Mouse (Mus musculus): ENCODE results near the gene Cacna2d1. TPM values are rescaled to one million over a fixed set of nuclear protein-coding genes. Genes with fewer than 3 reads are reported as not detected.
A peak's percentile ranks its signal among the peaks of the same experiment; 100 is the strongest.

Gene Cacna2d1
- polyA plus RNA-seq, 1 experiment from 2014 or later, result 24.1 TPM

DNA sequence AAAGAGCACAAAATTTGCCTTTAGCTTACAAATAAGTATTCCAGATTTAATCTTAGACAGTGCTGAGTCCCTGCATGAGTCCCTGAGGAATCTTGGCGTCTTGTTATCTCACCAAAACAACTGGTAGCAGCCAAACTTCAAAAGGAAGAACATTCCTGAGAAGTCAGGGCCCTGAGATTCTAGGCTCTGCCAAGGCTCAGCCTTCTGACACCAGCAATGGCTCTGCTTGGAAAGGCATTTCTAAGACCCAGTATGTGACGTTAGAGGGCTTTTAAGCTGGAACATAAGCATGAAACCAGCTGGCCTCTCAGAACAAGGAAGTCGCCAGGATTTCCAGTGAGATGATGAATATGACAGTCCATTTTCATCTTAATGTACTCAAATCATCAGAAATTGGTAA is 253.4 kb downstream of the Cacna2d1 start:
- H3K27me3 ChIP-seq (ENCODE audit: control insufficient read depth, insufficient read depth, low read length), result no peaks in the 10 kb centered on the region
- no peaks in the 10 kb centered on the region for H3K36me3 ChIP-seq (ENCODE audit: control insufficient read depth, insufficient read depth, low read length)
- H3K27ac ChIP-seq (ENCODE audit: low read depth, low read length), result no peak overlapping the region
- 45% methylated on average over 3 of the region's 3 CpGs for WGBS
- no peaks in the 10 kb centered on the region for H3K4me1 ChIP-seq (ENCODE audit: control insufficient read depth, insufficient read depth, low read length)
- no peak overlapping the region for H3K4me3 ChIP-seq (ENCODE audit: low read length)
- ATAC-seq (ENCODE audit: low FRiP score, low TSS enrichment), result no peak
- no peak overlapping the region for H3K9ac ChIP-seq (ENCODE audit: low read depth, low read length)
- H3K4me2 ChIP-seq (replicated peaks; ENCODE audit: low read depth, low read length), result no peak overlapping the region
- H3K9me3 ChIP-seq (ENCODE audit: control insufficient read depth, low read length), result no peaks in the 10 kb centered on the region

DNA sequence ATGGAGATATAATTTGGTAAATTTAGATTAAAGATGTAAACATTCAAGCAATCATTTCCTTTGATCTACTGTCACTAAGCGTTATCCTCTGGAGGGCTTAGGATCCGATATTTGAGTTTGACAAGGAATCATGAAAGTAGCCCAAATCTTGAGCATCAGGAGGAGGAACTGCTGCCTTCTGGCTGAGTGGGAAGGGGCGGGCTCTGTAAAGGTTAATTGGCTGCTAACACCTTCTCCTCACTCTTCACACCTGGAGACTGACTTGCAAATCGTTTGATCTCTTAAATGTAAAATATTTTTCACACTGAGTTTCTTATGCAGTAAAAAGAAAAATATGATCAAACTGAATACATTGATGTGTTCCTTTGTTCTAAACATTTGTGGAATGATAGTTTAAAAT is 255.4 kb downstream of the Cacna2d1 start:
- 49% methylated on average over 4 of the region's 4 CpGs for WGBS
- H3K27ac ChIP-seq (ENCODE audit: low read depth, low read length), result no peak overlapping the region
- no peak for ATAC-seq (ENCODE audit: low FRiP score, low TSS enrichment)

DNA sequence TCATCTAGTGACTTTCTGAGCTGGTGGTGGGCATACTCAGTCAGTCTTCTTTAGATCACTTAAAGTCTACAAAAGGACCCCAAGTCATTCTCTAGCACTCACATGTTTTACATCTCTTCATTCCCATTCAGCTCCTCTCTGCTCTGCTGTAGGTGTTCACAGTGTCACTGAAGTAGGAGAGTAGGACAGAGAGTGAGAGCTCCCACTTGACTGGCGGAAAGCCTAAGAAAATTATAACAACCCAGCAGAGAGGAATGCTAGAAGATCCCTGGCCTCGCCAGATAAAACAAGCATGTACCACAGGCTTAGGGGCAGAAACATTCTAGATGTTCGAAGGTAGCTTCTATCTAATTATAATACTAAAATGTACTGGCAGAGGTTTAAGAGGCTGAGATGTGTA is 256.7 kb downstream of the Cacna2d1 start:
- no peak overlapping the region for H3K4me2 ChIP-seq (replicated peaks; ENCODE audit: low read depth, low read length)
- H3K27me3 ChIP-seq (ENCODE audit: control insufficient read depth, insufficient read depth, low read length), result no peaks in the 10 kb centered on the region
- H3K4me3 ChIP-seq (ENCODE audit: low read length), result no peak overlapping the region
- no peak overlapping the region for H3K27ac ChIP-seq (ENCODE audit: low read depth, low read length)
- WGBS, result 92% methylated on average over 3 of the region's 3 CpGs
- H3K9ac ChIP-seq (ENCODE audit: low read depth, low read length), result no peak overlapping the region
- no peaks in the 10 kb centered on the region for H3K4me1 ChIP-seq (ENCODE audit: control insufficient read depth, insufficient read depth, low read length)
- H3K9me3 ChIP-seq (ENCODE audit: control insufficient read depth, low read length), result no peaks in the 10 kb centered on the region
- H3K36me3 ChIP-seq (ENCODE audit: control insufficient read depth, insufficient read depth, low read length), result no peaks in the 10 kb centered on the region; the same call in 1 of the 2 replicates
- ATAC-seq (ENCODE audit: low FRiP score, low TSS enrichment), result no peak

More for the DNA sequence above, 255.4 kb downstream of the Cacna2d1 start:
- no peaks in the 10 kb centered on the region for H3K9me3 ChIP-seq (ENCODE audit: control insufficient read depth, low read length)
- H3K36me3 ChIP-seq (ENCODE audit: control insufficient read depth, insufficient read depth, low read length), result no peaks in the 10 kb centered on the region
- H3K4me3 ChIP-seq (ENCODE audit: low read length), result no peak overlapping the region
- H3K9ac ChIP-seq (ENCODE audit: low read depth, low read length), result no peak overlapping the region
- H3K4me2 ChIP-seq (replicated peaks; ENCODE audit: low read depth, low read length), result no peak overlapping the region
- no peaks in the 10 kb centered on the region for H3K4me1 ChIP-seq (ENCODE audit: control insufficient read depth, insufficient read depth, low read length)
- H3K27me3 ChIP-seq (ENCODE audit: control insufficient read depth, insufficient read depth, low read length), result no peaks in the 10 kb centered on the region

DNA sequence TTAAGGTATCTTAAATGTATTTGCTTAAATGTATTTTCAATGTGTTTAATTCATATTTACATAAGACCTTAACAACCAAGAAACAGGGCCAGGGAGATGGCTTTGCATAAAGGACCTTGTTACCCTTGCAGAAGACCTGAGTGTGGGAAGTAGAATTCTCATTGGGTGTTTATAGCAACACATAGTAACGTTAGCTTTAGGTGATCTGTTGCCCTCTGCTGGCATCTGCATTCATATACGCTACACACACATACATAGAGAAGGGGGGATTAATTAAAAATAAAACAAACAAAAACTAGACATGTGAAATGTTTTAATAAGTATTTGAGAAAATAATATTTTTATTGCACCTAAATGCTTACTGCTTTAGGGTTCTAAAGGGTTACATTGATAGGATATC is 265.3 kb downstream of the Cacna2d1 start:
- Histone ChIP-seq H3K4me3 (ENCODE audit: low read length) (no peak overlapping the region), H3K9me3 (ENCODE audit: control insufficient read depth, low read length) (no peaks in the 10 kb centered on the region), H3K9ac (ENCODE audit: low read depth, low read length) (no peak overlapping the region), H3K36me3 (ENCODE audit: control insufficient read depth, insufficient read depth, low read length) (no peaks in the 10 kb centered on the region; the same call in 1 of the 2 replicates), H3K4me1 (ENCODE audit: control insufficient read depth, insufficient read depth, low read length) (no peaks in the 10 kb centered on the region), H3K27me3 (ENCODE audit: control insufficient read depth, insufficient read depth, low read length) (no peaks in the 10 kb centered on the region), H3K4me2 (replicated peaks; ENCODE audit: low read depth, low read length) (no peak overlapping the region), H3K27ac (ENCODE audit: low read depth, low read length) (no peak overlapping the region)
- 59% methylated on average over 2 of the region's 2 CpGs for WGBS
- peak; percentile 79; the same call in 1 of the 2 replicates for ATAC-seq (ENCODE audit: low FRiP score, low TSS enrichment)

DNA sequence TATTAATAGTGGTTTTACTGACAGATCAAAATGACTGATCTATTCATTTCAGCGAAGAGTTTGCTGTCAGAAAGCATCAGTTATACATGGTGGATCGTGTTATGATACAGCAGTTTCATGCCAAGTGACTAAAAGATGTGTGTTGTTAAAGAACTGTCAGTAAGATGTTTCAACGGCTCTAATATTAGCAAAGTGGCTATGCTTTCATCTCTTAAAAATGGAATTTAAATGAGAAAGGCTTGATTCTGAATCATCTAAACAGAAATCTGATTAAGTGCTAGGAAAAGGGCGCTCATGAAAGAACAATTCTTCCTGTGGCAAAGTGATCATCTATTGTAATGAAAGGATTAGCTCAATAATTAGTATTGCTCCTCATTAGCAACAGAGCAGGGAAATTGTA is 287.5 kb downstream of the Cacna2d1 start:
- Histone ChIP-seq H3K27me3 (ENCODE audit: control insufficient read depth, insufficient read depth, low read length) (no peaks in the 10 kb centered on the region), H3K4me2 (replicated peaks; ENCODE audit: low read depth, low read length) (no peak overlapping the region), H3K4me3 (ENCODE audit: low read length) (no peak overlapping the region), H3K9me3 (ENCODE audit: control insufficient read depth, low read length) (no peaks in the 10 kb centered on the region), H3K4me1 (ENCODE audit: control insufficient read depth, insufficient read depth, low read length) (no peaks in the 10 kb centered on the region), H3K27ac (ENCODE audit: low read depth, low read length) (no peak overlapping the region), H3K36me3 (ENCODE audit: control insufficient read depth, insufficient read depth, low read length) (no peaks in the 10 kb centered on the region), H3K9ac (ENCODE audit: low read depth, low read length) (no peak overlapping the region)
- ATAC-seq (ENCODE audit: low FRiP score, low TSS enrichment), result no peak
- WGBS, result 84% methylated on average over 4 of the region's 4 CpGs

DNA sequence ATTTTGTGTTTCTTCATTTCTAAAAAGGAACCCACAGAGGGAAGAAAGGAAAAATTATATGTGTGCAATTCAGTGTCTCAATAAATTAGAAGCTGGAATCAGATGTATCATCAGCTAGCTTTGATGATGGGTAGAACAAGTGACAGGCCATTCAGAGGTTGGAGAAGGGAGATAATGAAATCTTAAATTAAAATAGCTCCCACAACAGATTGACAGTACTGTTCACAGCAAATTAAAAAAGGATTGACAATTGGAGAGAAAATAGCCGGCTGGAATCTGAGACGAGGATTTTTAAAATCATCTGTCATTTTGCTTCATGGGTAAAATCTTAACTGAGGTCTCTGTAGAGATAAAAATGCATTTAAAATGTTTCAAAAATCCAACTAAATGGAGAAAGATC is 290.9 kb downstream of the Cacna2d1 start:
- no peaks in the 10 kb centered on the region for H3K9me3 ChIP-seq (ENCODE audit: control insufficient read depth, low read length)
- ATAC-seq (ENCODE audit: low FRiP score, low TSS enrichment), result no peak
- 83% methylated on average over 2 of the region's 2 CpGs for WGBS
- H3K4me3 ChIP-seq (ENCODE audit: low read length), result no peak overlapping the region
- no peaks in the 10 kb centered on the region for H3K27me3 ChIP-seq (ENCODE audit: control insufficient read depth, insufficient read depth, low read length)
- H3K27ac ChIP-seq (ENCODE audit: low read depth, low read length), result no peak overlapping the region
- H3K4me1 ChIP-seq (ENCODE audit: control insufficient read depth, insufficient read depth, low read length), result no peaks in the 10 kb centered on the region
- no peak overlapping the region for H3K9ac ChIP-seq (ENCODE audit: low read depth, low read length)
- H3K4me2 ChIP-seq (replicated peaks; ENCODE audit: low read depth, low read length), result no peak overlapping the region
- no peaks in the 10 kb centered on the region for H3K36me3 ChIP-seq (ENCODE audit: control insufficient read depth, insufficient read depth, low read length)

DNA sequence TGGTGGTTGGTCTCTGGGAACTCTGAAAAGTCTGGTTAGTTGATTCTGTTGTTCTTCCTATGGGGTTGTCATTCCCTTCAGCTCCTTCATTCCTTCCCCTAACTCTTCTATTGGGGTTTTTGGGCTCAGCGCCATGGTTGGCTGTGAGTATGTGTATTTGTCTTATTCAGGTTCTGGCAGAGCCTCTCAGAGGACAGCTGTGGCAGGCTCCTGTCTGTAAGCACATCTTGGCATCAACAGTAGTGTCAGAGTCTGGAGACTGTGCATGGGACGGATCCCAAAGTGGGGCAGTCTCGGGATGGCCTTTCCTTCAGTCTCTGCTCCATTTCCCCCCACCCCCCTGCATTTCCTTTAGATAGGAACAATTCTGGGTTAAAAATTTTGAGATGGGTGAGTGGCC is 294.9 kb downstream of the Cacna2d1 start:
- Histone ChIP-seq H3K27ac (ENCODE audit: low read depth, low read length) (no peak overlapping the region), H3K27me3 (ENCODE audit: control insufficient read depth, insufficient read depth, low read length) (no peaks in the 10 kb centered on the region), H3K4me3 (ENCODE audit: low read length) (no peak overlapping the region), H3K36me3 (ENCODE audit: control insufficient read depth, insufficient read depth, low read length) (no peaks in the 10 kb centered on the region), H3K4me2 (replicated peaks; ENCODE audit: low read depth, low read length) (no peak overlapping the region), H3K9me3 (ENCODE audit: control insufficient read depth, low read length) (no peaks in the 10 kb centered on the region), H3K9ac (ENCODE audit: low read depth, low read length) (no peak overlapping the region), H3K4me1 (ENCODE audit: control insufficient read depth, insufficient read depth, low read length) (no peaks in the 10 kb centered on the region)
- no peak for ATAC-seq (ENCODE audit: low FRiP score, low TSS enrichment)
- 89% methylated on average over 3 of the region's 3 CpGs for WGBS

DNA sequence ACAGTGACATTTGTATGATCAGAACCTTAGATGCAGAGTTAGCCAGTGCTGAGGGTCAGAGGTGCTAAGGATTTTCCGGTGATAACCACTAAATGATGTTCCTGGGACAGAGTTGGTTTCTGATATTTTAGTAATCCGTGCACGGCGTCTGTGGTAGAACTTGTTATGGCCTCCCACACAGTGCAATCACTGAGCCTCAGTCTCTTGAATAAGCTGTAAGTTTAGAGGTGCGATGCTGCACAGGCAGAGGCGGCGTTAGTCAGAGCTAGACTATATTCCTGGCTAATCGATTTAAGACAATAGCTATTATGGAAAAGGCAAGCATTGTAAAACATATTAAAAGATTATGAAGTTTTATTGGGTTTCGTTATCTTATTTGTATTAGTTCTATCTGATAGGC is 297.0 kb downstream of the Cacna2d1 start:
- H3K9ac ChIP-seq (ENCODE audit: low read depth, low read length), result no peak overlapping the region
- H3K27me3 ChIP-seq (ENCODE audit: control insufficient read depth, insufficient read depth, low read length), result no peaks in the 10 kb centered on the region
- no peaks in the 10 kb centered on the region for H3K9me3 ChIP-seq (ENCODE audit: control insufficient read depth, low read length)
- no peak overlapping the region for H3K4me2 ChIP-seq (replicated peaks; ENCODE audit: low read depth, low read length)
- no peaks in the 10 kb centered on the region for H3K4me1 ChIP-seq (ENCODE audit: control insufficient read depth, insufficient read depth, low read length)
- no peaks in the 10 kb centered on the region for H3K36me3 ChIP-seq (ENCODE audit: control insufficient read depth, insufficient read depth, low read length)
- H3K27ac ChIP-seq (ENCODE audit: low read depth, low read length), result no peak overlapping the region
- no peak overlapping the region for H3K4me3 ChIP-seq (ENCODE audit: low read length)
- no peak for ATAC-seq (ENCODE audit: low FRiP score, low TSS enrichment)
- 93% methylated on average over 9 of the region's 9 CpGs for WGBS

DNA sequence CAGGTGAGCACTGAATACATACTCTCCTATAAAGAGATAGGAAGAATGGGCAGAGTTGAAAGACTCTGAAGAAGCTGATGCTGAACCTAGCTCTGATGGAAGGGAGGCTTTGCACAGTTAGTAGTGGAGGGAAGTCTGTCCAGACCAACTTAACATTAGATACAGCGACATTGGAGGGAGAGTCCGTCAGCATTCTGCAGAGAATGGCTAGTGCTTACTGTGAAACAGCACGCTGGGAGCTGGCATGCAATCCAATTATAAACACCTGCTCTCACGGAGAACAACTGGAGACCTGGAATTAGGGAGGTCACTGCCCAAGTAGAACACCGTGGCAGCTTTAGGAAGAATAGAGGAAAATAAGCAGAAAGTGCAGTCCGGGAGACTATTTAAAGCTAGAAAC is 300.4 kb downstream of the Cacna2d1 start:
- Histone ChIP-seq H3K27ac (ENCODE audit: low read depth, low read length) (no peak overlapping the region), H3K9ac (ENCODE audit: low read depth, low read length) (no peak overlapping the region), H3K4me1 (ENCODE audit: control insufficient read depth, insufficient read depth, low read length) (no peaks in the 10 kb centered on the region), H3K4me3 (ENCODE audit: low read length) (no peak overlapping the region), H3K27me3 (ENCODE audit: control insufficient read depth, insufficient read depth, low read length) (no peaks in the 10 kb centered on the region), H3K36me3 (ENCODE audit: control insufficient read depth, insufficient read depth, low read length) (no peaks in the 10 kb centered on the region), H3K4me2 (replicated peaks; ENCODE audit: low read depth, low read length) (no peak overlapping the region), H3K9me3 (ENCODE audit: control insufficient read depth, low read length) (no peaks in the 10 kb centered on the region)
- 86% methylated on average over 6 of the region's 6 CpGs for WGBS
- ATAC-seq (ENCODE audit: low FRiP score, low TSS enrichment), result no peak

DNA sequence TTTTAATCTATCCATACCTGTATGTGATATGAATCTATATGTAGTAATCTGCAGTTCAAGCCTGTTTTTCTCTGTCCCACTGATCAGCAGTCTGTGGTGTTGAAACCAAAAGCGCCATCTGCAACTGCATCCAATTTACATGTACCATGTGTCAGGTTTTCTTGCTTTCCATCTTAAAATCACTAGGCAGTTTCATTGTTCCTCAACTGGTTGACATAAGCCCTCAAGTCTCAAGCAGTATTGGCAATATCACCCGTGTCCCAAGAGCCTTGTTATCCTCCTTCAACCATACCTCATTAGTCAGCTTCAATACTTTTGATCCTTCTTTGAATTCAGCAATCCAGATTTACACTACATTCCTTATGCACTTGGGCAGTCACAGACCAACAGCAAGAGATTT is 301.4 kb downstream of the Cacna2d1 start:
- Histone ChIP-seq H3K36me3 (ENCODE audit: control insufficient read depth, insufficient read depth, low read length) (no peaks in the 10 kb centered on the region), H3K27ac (ENCODE audit: low read depth, low read length) (no peak overlapping the region), H3K4me2 (replicated peaks; ENCODE audit: low read depth, low read length) (no peak overlapping the region), H3K27me3 (ENCODE audit: control insufficient read depth, insufficient read depth, low read length) (no peaks in the 10 kb centered on the region), H3K4me3 (ENCODE audit: low read length) (no peak overlapping the region), H3K9me3 (ENCODE audit: control insufficient read depth, low read length) (no peaks in the 10 kb centered on the region), H3K9ac (ENCODE audit: low read depth, low read length) (no peak overlapping the region), H3K4me1 (ENCODE audit: control insufficient read depth, insufficient read depth, low read length) (no peaks in the 10 kb centered on the region)
- 77% methylated on average over 2 of the region's 2 CpGs for WGBS
- ATAC-seq (ENCODE audit: low FRiP score, low TSS enrichment), result no peak
